Mouse (Mus musculus) midbrain, embryonic 10.5 days (tissue): Measurements from ENCODE around the gene Gorasp1. TPM values are rescaled to one million over a fixed set of nuclear protein-coding genes. Genes with fewer than 3 reads are reported as not detected.
A peak's percentile ranks its signal among the peaks of the same experiment; 100 is the strongest.

Experiments
- DNase-seq: peaks from one replicate; pipeline ENCODE4 v3.0.0-alpha.2; 2017; ENCODE audit warnings: low spot score
- H3K27ac ChIP-seq: fragments of 300-500 bp; sonication (generic); replicated peaks from 2 replicates; pipeline ENCODE4 v1.5.1; 2016; ENCODE audit warnings: mild to moderate bottlenecking
- H3K27me3 ChIP-seq: fragments of 300-500 bp; sonication (generic); 2 replicates; pipeline ENCODE4 v1.6.1; 2016; ENCODE audit warnings: low read depth, mild to moderate bottlenecking; ENCODE audit not compliant: poor library complexity, severe bottlenecking
- H3K36me3 ChIP-seq: fragments of 300-500 bp; sonication (generic); 2 replicates; pipeline ENCODE4 v1.6.1; 2016; ENCODE audit warnings: mild to moderate bottlenecking, moderate library complexity
- H3K4me1 ChIP-seq: fragments of 300-500 bp; sonication (generic); 2 replicates; pipeline ENCODE4 v1.6.1; 2016
- H3K4me3 ChIP-seq: fragments of 300-500 bp; sonication (generic); 2 replicates; pipeline ENCODE4 v1.5.1; 2016; ENCODE audit warnings: mild to moderate bottlenecking, moderate library complexity
- H3K9me3 ChIP-seq: fragments of 300-500 bp; sonication (generic); replicated peaks from 2 replicates; pipeline ENCODE4 v1.6.1; 2016; ENCODE audit warnings: mild to moderate bottlenecking
- WGBS: fragments of 180-500 bp; shearing (Covaris S2); methylation state at CpG from one replicate; pipeline ENCODE4 v1.1.7; 2016; 5-methylcytosine and 5-hydroxymethylcytosine counted together
- polyA plus RNA-seq: library from polyadenylated mRNA; unstranded; fragments of >200 nt; fragmentation: Nextera tagmentation; extraction: Ambion mirVana; gene quantifications from 2 replicates; pipeline ENCODE4 v1.2.1, GENCODE M21; 2016

Gene Gorasp1
- 27.3 and 29.4 TPM in 2 replicates for polyA plus RNA-seq

- peak within 1 kb of the TSS; percentile 84 for H3K4me3 ChIP-seq
- DNase-seq = peak; percentile 95
- no peaks in the 10 kb centered on the region for H3K9me3 ChIP-seq
- 2% methylated on average over 40 of the region's 40 CpGs for WGBS
- H3K27me3 ChIP-seq = no peaks in the 10 kb centered on the region
- H3K4me1 ChIP-seq = peaks cover 19% of the 10 kb centered on the region
- peak within 1 kb of the TSS; percentile 91 for H3K27ac ChIP-seq
- peaks cover 10% of the 10 kb centered on the region for H3K36me3 ChIP-seq
These were observed at the start of gene Gorasp1, which contains the start of gene Ttc21a for GRCm38 (mm10) chr9:119937005-119937773. Gorasp1 (minus strand) TSS chr9:119937565. Ttc21a (plus strand) TSS chr9:119937606.

- Histone ChIP-seq H3K4me3 (no peak overlapping the region), H3K27ac (no peak overlapping the region), H3K4me1 (peaks cover 41% of the 10 kb centered on the region), H3K36me3 (no peaks in the 10 kb centered on the region), H3K27me3 (peaks cover 26% of the 10 kb centered on the region; the same call in 1 of the 2 replicates), H3K9me3 (no peaks in the 10 kb centered on the region)
- WGBS = 78% methylated on average over 10 of the region's 10 CpGs
- no peak for DNase-seq
These were observed 48.7 kb upstream of the Gorasp1 start for GRCm38 (mm10) chr9:119985881-119986574.

- DNase-seq = peak; percentile 52
- no peaks in the 10 kb centered on the region for H3K36me3 ChIP-seq
- 4% methylated on average over 14 of the region's 14 CpGs for WGBS
- H3K4me1 ChIP-seq = peaks cover 55% of the 10 kb centered on the region
- peak within 1 kb of the TSS; percentile 69 for H3K4me3 ChIP-seq
- peaks cover 30% of the 10 kb centered on the region; the same call in 1 of the 2 replicates for H3K27me3 ChIP-seq
- H3K27ac ChIP-seq = peak within 1 kb of the TSS; percentile 80
- no peaks in the 10 kb centered on the region for H3K9me3 ChIP-seq
These were observed 47.2 kb upstream of the Gorasp1 start, which contains the start of gene Csrnp1 for GRCm38 (mm10) chr9:119984536-119985011. Csrnp1 (minus strand) TSS chr9:119984658.

- peaks cover 62% of the 10 kb centered on the region for H3K4me1 ChIP-seq
These were observed 46.5 kb upstream of the Gorasp1 start for GRCm38 (mm10) chr9:119983585-119984535.

GRCm38 (mm10) chr9:119982956-119983551, 45.7 kb upstream of the Gorasp1 start:
- Histone ChIP-seq H3K4me3 (peak overlapping the region; percentile 69), H3K4me1 (peaks cover 70% of the 10 kb centered on the region), H3K27ac (peak overlapping the region; percentile 80), H3K36me3 (no peaks in the 10 kb centered on the region), H3K9me3 (no peaks in the 10 kb centered on the region), H3K27me3 (peaks cover 30% of the 10 kb centered on the region; the same call in 1 of the 2 replicates)
- WGBS = 1% methylated on average over 48 of the region's 48 CpGs
- DNase-seq = peak; percentile 28

More at GRCm38 (mm10) chr9:119983585-119984535, 46.5 kb upstream of the Gorasp1 start:
- Histone ChIP-seq H3K27ac (peak overlapping the region; percentile 80), H3K27me3 (peaks cover 30% of the 10 kb centered on the region; the same call in 1 of the 2 replicates), H3K4me3 (peak overlapping the region; percentile 69), H3K9me3 (no peaks in the 10 kb centered on the region), H3K36me3 (no peaks in the 10 kb centered on the region)
- peak; percentile 77 for DNase-seq
- under 1% methylated on average over 74 of the region's 79 CpGs for WGBS

GRCm38 (mm10) chr9:119982241-119982811, 45.0 kb upstream of the Gorasp1 start:
- no peaks in the 10 kb centered on the region for H3K36me3 ChIP-seq

GRCm38 (mm10) chr9:119981183-119982179, 44.1 kb upstream of the Gorasp1 start:
- DNase-seq = peak; percentile 72
- peak overlapping the region; percentile 69 for H3K4me3 ChIP-seq
- under 1% methylated on average over 16 of the region's 16 CpGs for WGBS
- H3K9me3 ChIP-seq = no peaks in the 10 kb centered on the region
- H3K27me3 ChIP-seq = peaks cover 30% of the 10 kb centered on the region; the same call in 1 of the 2 replicates
- H3K4me1 ChIP-seq = peaks cover 86% of the 10 kb centered on the region
- H3K27ac ChIP-seq = peak overlapping the region; percentile 86
- H3K36me3 ChIP-seq = no peaks in the 10 kb centered on the region

More at GRCm38 (mm10) chr9:119982241-119982811, 45.0 kb upstream of the Gorasp1 start:
- Histone ChIP-seq H3K27me3 (peaks cover 30% of the 10 kb centered on the region; the same call in 1 of the 2 replicates), H3K27ac (peak overlapping the region; percentile 86; the same call in 1 of the 2 replicates), H3K4me1 (peaks cover 78% of the 10 kb centered on the region), H3K9me3 (no peaks in the 10 kb centered on the region), H3K4me3 (peak overlapping the region; percentile 69)
- WGBS = 1% methylated on average over 11 of the region's 11 CpGs
- peak; percentile 57 for DNase-seq

- H3K36me3 ChIP-seq = no peaks in the 10 kb centered on the region
- peaks cover 30% of the 10 kb centered on the region; the same call in 1 of the 2 replicates for H3K27me3 ChIP-seq
- H3K4me1 ChIP-seq = peaks cover 86% of the 10 kb centered on the region
- peak overlapping the region; percentile 69 for H3K4me3 ChIP-seq
- H3K27ac ChIP-seq = peak overlapping the region; percentile 86
- 5% methylated on average over 4 of the region's 4 CpGs for WGBS
- DNase-seq = peak; percentile 43
- no peaks in the 10 kb centered on the region for H3K9me3 ChIP-seq
These were observed 43.4 kb upstream of the Gorasp1 start for GRCm38 (mm10) chr9:119980770-119981182.

- H3K4me3 ChIP-seq = no peak overlapping the region
- no peak for DNase-seq
- H3K27me3 ChIP-seq = peaks cover 28% of the 10 kb centered on the region; the same call in 1 of the 2 replicates
- WGBS = 61% methylated on average over 2 of the region's 2 CpGs
- H3K4me1 ChIP-seq = peaks cover 82% of the 10 kb centered on the region
- peaks cover 3% of the 10 kb centered on the region; the same call in 1 of the 2 replicates for H3K36me3 ChIP-seq
- H3K27ac ChIP-seq = peak overlapping the region; percentile 42; the same call in 1 of the 2 replicates
- no peaks in the 10 kb centered on the region for H3K9me3 ChIP-seq
These were observed 42.4 kb upstream of the Gorasp1 start for GRCm38 (mm10) chr9:119979749-119980148.

- Histone ChIP-seq H3K9me3 (no peaks in the 10 kb centered on the region), H3K4me1 (peaks cover 74% of the 10 kb centered on the region), H3K27ac (no peak overlapping the region), H3K27me3 (peaks cover 20% of the 10 kb centered on the region; the same call in 1 of the 2 replicates), H3K36me3 (peaks cover 10% of the 10 kb centered on the region), H3K4me3 (no peak overlapping the region)
- WGBS = 90% methylated on average over 6 of the region's 6 CpGs
- no peak for DNase-seq
These were observed 41.6 kb upstream of the Gorasp1 start for GRCm38 (mm10) chr9:119978811-119979441.
